Mouse (Mus musculus) adrenal gland, adult 2 months (tissue): ENCODE data around the gene Lsm14a. TPM values are rescaled to one million over a fixed set of nuclear protein-coding genes. Genes with fewer than 3 reads are reported as not detected.

Experiments used
- DNase-seq: peaks from one replicate; pipeline ENCODE4 v3.0.0; 2021
- polyA plus RNA-seq: library from polyadenylated mRNA; depleted of rRNA; stranded (reverse); fragments of >200 nt; gene quantifications from 2 replicates; pipeline ENCODE4 v1.2.3, GENCODE M21; 2012; rRNA removed
- total RNA-seq, 2 experiments: library from RNA; stranded (reverse); gene quantifications; 2 replicates each; pipeline ENCODE4 v1.2.3; 2021

The Lsm14a gene
- total and polyA plus RNA-seq, 3 experiments = 23.5 to 134 (median 104) TPM

GRCm38 (mm10) chr7:34312786-34313442 is 80.2 kb downstream of the Lsm14a start:
- DNase-seq = peak; percentile 85

- no peak for DNase-seq
These were observed 83.8 kb downstream of the Lsm14a start for GRCm38 (mm10) chr7:34309186-34309764.

GRCm38 (mm10) chr7:34308586-34308985 is 84.5 kb downstream of the Lsm14a start:
- DNase-seq = no peak

- DNase-seq = peak; percentile 69
These were observed 87.7 kb downstream of the Lsm14a start for GRCm38 (mm10) chr7:34305454-34305853.

GRCm38 (mm10) chr7:34302651-34303050 is 90.5 kb downstream of the Lsm14a start:
- no peak for DNase-seq

GRCm38 (mm10) chr7:34301952-34302351 is 91.2 kb downstream of the Lsm14a start:
- peak; percentile 46 for DNase-seq

- no peak for DNase-seq
These were observed 94.3 kb downstream of the Lsm14a start for GRCm38 (mm10) chr7:34298818-34299217.

GRCm38 (mm10) chr7:34296124-34296523 is 97.0 kb downstream of the Lsm14a start:
- no peak for DNase-seq

Other genes starting within 250 kb of the Lsm14a start
- 10 to 100 TPM; 63.5 to 75.7 TPM for gene Uba2, start 223.7 kb downstream of the Lsm14a start, total RNA-seq
- gene Uba2, start 223.7 kb downstream of the Lsm14a start, polyA plus RNA-seq = 22.5 and 25.2 TPM in 2 replicates
- gene Pdcd2l, start 196.7 kb downstream of the Lsm14a start, total RNA-seq = 10 to 100 TPM; 15.4 to 24.4 TPM
- gene Pdcd2l, start 196.7 kb downstream of the Lsm14a start, polyA plus RNA-seq = 27.9 and 31.1 TPM in 2 replicates
- 100 to 1,000 TPM; 290 to 557 TPM for gene Gpi1, start 163.0 kb downstream of the Lsm14a start, total RNA-seq
- 507 and 510 TPM in 2 replicates for gene Gpi1, start 163.0 kb downstream of the Lsm14a start, polyA plus RNA-seq
- gene Gm6096, start 142.3 kb downstream of the Lsm14a start, total RNA-seq = not detected
- not detected in 2 replicates for gene Gm6096, start 142.3 kb downstream of the Lsm14a start, polyA plus RNA-seq
- gene 4931406P16Rik, start 79.8 kb downstream of the Lsm14a start, total RNA-seq = 10 to 100 TPM; 57.9 to 68.4 TPM
- gene 4931406P16Rik, start 79.8 kb downstream of the Lsm14a start, polyA plus RNA-seq = 40.3 and 44.5 TPM in 2 replicates